Mouse (Mus musculus) lung, embryonic 16.5 days (tissue): ENCODE data around the gene Grb14. TPM values are rescaled to one million over a fixed set of nuclear protein-coding genes. Genes with fewer than 3 reads are reported as not detected.
A peak's percentile ranks its signal among the peaks of the same experiment; 100 is the strongest.

Experiments used
- ATAC-seq: fragments of 200-750 bp; cut with Nextera tagmentation; 2 replicates; pipeline ENCODE4 v1.8.0; 2017; ENCODE audit warnings: low read depth, mild to moderate bottlenecking, moderate library complexity
- H3K27ac ChIP-seq: fragments of 300-500 bp; sonication (generic); 2 replicates; pipeline ENCODE4 v1.5.1; 2014; ENCODE audit warnings: mild to moderate bottlenecking, control low read depth, low read length
- H3K27me3 ChIP-seq: fragments of 300-500 bp; sonication (generic); 2 replicates; pipeline ENCODE4 v1.6.1; 2014; ENCODE audit warnings: low read depth, low read length, mixed read lengths; ENCODE audit not compliant: control insufficient read depth, insufficient read depth
- H3K36me3 ChIP-seq: fragments of 300-500 bp; sonication (generic); 2 replicates; pipeline ENCODE4 v1.6.1; 2014; ENCODE audit warnings: low read length; ENCODE audit not compliant: control insufficient read depth, insufficient read depth
- H3K4me1 ChIP-seq: fragments of 300-500 bp; sonication (generic); replicated peaks from 2 replicates; pipeline ENCODE4 v1.6.1; 2014; ENCODE audit warnings: low read length, mixed read lengths; ENCODE audit not compliant: control insufficient read depth, insufficient read depth
- H3K4me2 ChIP-seq: fragments of 300-500 bp; sonication (generic); 2 replicates; pipeline ENCODE4 v1.6.1; 2014; ENCODE audit warnings: low read depth, low read length, control low read depth
- H3K4me3 ChIP-seq: fragments of 300-500 bp; sonication (generic); 2 replicates; pipeline ENCODE4 v1.5.1; 2014; ENCODE audit warnings: mild to moderate bottlenecking, low read length, control low read depth
- H3K9ac ChIP-seq: fragments of 300-500 bp; sonication (generic); 2 replicates; pipeline ENCODE4 v1.6.1; 2014; ENCODE audit warnings: low read length, control low read depth
- H3K9me3 ChIP-seq: fragments of 300-500 bp; sonication (generic); 2 replicates; pipeline ENCODE4 v1.6.1; 2016; ENCODE audit warnings: low read length; ENCODE audit not compliant: control insufficient read depth
- WGBS: fragments of 180-500 bp; shearing (Covaris S2); extraction: QIAGEN DNeasy Blood & Tissue Kit; methylation state at CpG from one replicate; pipeline ENCODE4 v1.1.7; 2014; 5-methylcytosine and 5-hydroxymethylcytosine counted together
- polyA plus RNA-seq: library from polyadenylated mRNA; unstranded; fragments of >200 nt; fragmentation: Nextera tagmentation; extraction: Ambion mirVana; gene quantifications from 2 replicates; pipeline ENCODE4 v1.2.1, GENCODE M21; 2015

The Grb14 gene
- polyA plus RNA-seq, 1 experiment from 2014 or later = 40.6 TPM

GRCm38 (mm10) chr2:65022363-65023240, 2.2 kb downstream of the Grb14 start:
- under 1% methylated on average over 52 of the region's 71 CpGs for WGBS
- Histone ChIP-seq H3K27me3 (no peaks in the 10 kb centered on the region), H3K4me1 (no peaks in the 10 kb centered on the region; the same call in 1 of the 2 replicates), H3K4me3 (peak overlapping the region; percentile 85), H3K27ac (peak overlapping the region; percentile 75), H3K9me3 (no peaks in the 10 kb centered on the region), H3K9ac (peak overlapping the region; percentile 84), H3K36me3 (no peaks in the 10 kb centered on the region), H3K4me2 (peak overlapping the region; percentile 97)
- ATAC-seq = peak; percentile 95

- no peaks in the 10 kb centered on the region for H3K9me3 ChIP-seq
- no peaks in the 10 kb centered on the region; the same call in 1 of the 2 replicates for H3K4me1 ChIP-seq
- 7% methylated on average over 15 of the region's 15 CpGs for WGBS
- H3K9ac ChIP-seq = peak overlapping the region; percentile 84
- no peaks in the 10 kb centered on the region for H3K27me3 ChIP-seq
- H3K27ac ChIP-seq = peak overlapping the region; percentile 65
- ATAC-seq = peak; percentile 30; the same call in 1 of the 2 replicates
- no peaks in the 10 kb centered on the region for H3K36me3 ChIP-seq
- H3K4me2 ChIP-seq = peak overlapping the region; percentile 97
- peak overlapping the region; percentile 85 for H3K4me3 ChIP-seq
These were observed 3.0 kb downstream of the Grb14 start for GRCm38 (mm10) chr2:65021691-65022362.

GRCm38 (mm10) chr2:65017375-65017774, 7.4 kb downstream of the Grb14 start:
- H3K36me3 ChIP-seq = no peaks in the 10 kb centered on the region
- H3K4me2 ChIP-seq = no peak overlapping the region
- H3K9me3 ChIP-seq = no peaks in the 10 kb centered on the region
- WGBS = 79% methylated on average over 2 of the region's 2 CpGs
- ATAC-seq = no peak
- no peak overlapping the region for H3K27ac ChIP-seq
- no peak overlapping the region for H3K9ac ChIP-seq
- H3K4me3 ChIP-seq = no peak overlapping the region
- no peaks in the 10 kb centered on the region for H3K27me3 ChIP-seq
- H3K4me1 ChIP-seq = no peaks in the 10 kb centered on the region; the same call in 1 of the 2 replicates

GRCm38 (mm10) chr2:65014552-65014951, 10.2 kb downstream of the Grb14 start:
- Histone ChIP-seq H3K27ac (no peak overlapping the region), H3K27me3 (no peaks in the 10 kb centered on the region), H3K4me3 (no peak overlapping the region), H3K36me3 (no peaks in the 10 kb centered on the region), H3K9me3 (no peaks in the 10 kb centered on the region), H3K9ac (no peak overlapping the region), H3K4me1 (no peaks in the 10 kb centered on the region), H3K4me2 (no peak overlapping the region)
- ATAC-seq = no peak
- WGBS = 78% methylated on average over 3 of the region's 3 CpGs

- Histone ChIP-seq H3K4me1 (no peaks in the 10 kb centered on the region), H3K4me3 (no peak overlapping the region), H3K9ac (no peak overlapping the region), H3K27me3 (no peaks in the 10 kb centered on the region), H3K27ac (no peak overlapping the region), H3K36me3 (no peaks in the 10 kb centered on the region), H3K4me2 (no peak overlapping the region), H3K9me3 (no peaks in the 10 kb centered on the region)
- ATAC-seq = no peak
- WGBS = 79% methylated on average over 3 of the region's 3 CpGs
These were observed 14.7 kb downstream of the Grb14 start for GRCm38 (mm10) chr2:65010105-65010504.

GRCm38 (mm10) chr2:65007396-65007795, 17.4 kb downstream of the Grb14 start:
- Histone ChIP-seq H3K27me3 (no peaks in the 10 kb centered on the region), H3K27ac (no peak overlapping the region), H3K4me1 (no peaks in the 10 kb centered on the region), H3K9ac (no peak overlapping the region), H3K9me3 (no peaks in the 10 kb centered on the region), H3K4me2 (no peak overlapping the region), H3K36me3 (no peaks in the 10 kb centered on the region), H3K4me3 (no peak overlapping the region)
- 55% methylated on average over 2 of the region's 2 CpGs for WGBS
- no peak for ATAC-seq

- H3K27me3 ChIP-seq = no peaks in the 10 kb centered on the region
- no peak overlapping the region for H3K4me2 ChIP-seq
- no peak overlapping the region for H3K4me3 ChIP-seq
- no peak overlapping the region for H3K27ac ChIP-seq
- H3K9ac ChIP-seq = no peak overlapping the region
- H3K4me1 ChIP-seq = no peaks in the 10 kb centered on the region
- ATAC-seq = no peak
- no peaks in the 10 kb centered on the region for H3K36me3 ChIP-seq
- H3K9me3 ChIP-seq = no peaks in the 10 kb centered on the region
These were observed 19.7 kb downstream of the Grb14 start for GRCm38 (mm10) chr2:65005044-65005443.

GRCm38 (mm10) chr2:65003433-65003832, 21.4 kb downstream of the Grb14 start:
- Histone ChIP-seq H3K27ac (no peak overlapping the region), H3K9ac (no peak overlapping the region), H3K36me3 (no peaks in the 10 kb centered on the region), H3K4me2 (no peak overlapping the region), H3K4me1 (no peaks in the 10 kb centered on the region), H3K27me3 (no peaks in the 10 kb centered on the region), H3K4me3 (no peak overlapping the region), H3K9me3 (no peaks in the 10 kb centered on the region)
- no peak for ATAC-seq
- WGBS = 50% methylated on average over 2 of the region's 2 CpGs

GRCm38 (mm10) chr2:65002631-65003030, 22.2 kb downstream of the Grb14 start:
- no peak overlapping the region for H3K9ac ChIP-seq
- H3K4me1 ChIP-seq = no peaks in the 10 kb centered on the region
- H3K27me3 ChIP-seq = no peaks in the 10 kb centered on the region
- H3K27ac ChIP-seq = no peak overlapping the region
- H3K4me3 ChIP-seq = no peak overlapping the region
- no peaks in the 10 kb centered on the region for H3K9me3 ChIP-seq
- H3K36me3 ChIP-seq = no peaks in the 10 kb centered on the region
- ATAC-seq = no peak
- H3K4me2 ChIP-seq = no peak overlapping the region
- 75% methylated on average over 3 of the region's 3 CpGs for WGBS
